Mouse (Mus musculus) forelimb bud, embryonic 11.5 days (tissue): ENCODE data around the gene Irx1.
A peak's percentile ranks its signal among the peaks of the same experiment; 100 is the strongest.

Experiments used
- DNase-seq: peaks from one replicate; pipeline ENCODE4 v3.0.0-alpha.2; 2012; ENCODE audit warnings: low read depth, low spot score

Irx1 gene

DNA sequence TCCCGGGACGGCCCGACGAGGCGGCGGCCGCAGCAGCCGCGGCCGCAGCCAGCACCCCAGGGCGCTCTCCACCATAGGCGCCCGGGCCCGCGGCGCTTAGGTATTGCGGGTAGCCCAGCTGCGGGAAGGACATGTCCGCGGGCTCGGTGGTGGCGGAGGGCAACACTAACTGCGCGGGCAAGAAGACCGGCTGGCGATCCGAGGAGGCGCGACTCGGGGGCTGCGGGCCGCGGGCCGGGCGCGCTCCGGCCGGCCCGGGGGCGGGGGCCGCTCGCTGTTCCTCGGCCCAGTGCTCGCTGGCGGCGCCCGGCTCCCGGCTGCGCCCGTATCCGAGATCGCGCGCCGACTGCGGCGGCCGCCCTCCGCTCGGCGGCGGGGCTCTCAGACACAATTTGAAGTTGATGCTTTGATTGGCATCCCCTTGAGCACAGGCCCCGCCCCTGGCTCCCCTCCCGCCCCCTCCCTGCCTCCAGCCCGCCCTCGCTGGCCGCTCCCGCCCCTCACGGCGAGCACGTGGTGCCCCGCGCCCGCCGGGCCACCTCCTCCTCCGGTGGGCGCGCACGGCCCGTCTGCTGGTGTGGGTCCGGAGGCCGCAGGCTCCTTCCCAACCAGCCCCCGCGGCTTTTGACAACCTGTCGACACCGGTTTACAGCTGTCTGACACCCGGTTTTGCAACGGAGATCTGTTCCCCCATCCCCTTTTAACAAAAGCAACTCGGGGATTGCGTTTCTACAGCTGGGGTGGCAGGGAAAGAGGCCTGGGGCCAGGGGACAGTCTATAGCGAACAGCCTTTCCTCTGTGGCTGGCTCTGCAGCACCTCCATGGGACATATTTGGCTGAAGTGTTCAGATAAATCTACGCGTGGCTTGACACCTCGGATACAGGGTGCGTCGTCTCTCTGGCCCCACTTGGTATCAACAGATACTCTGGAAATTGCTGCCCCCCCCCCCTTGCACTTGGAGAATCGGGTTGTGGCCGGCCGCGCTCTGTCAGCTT, at the start of gene Irx1:
Gene Irx1 (minus strand): TSS at position 368 of the 996 bp plus-strand sequence.
- peak; percentile 41 for DNase-seq

DNA sequence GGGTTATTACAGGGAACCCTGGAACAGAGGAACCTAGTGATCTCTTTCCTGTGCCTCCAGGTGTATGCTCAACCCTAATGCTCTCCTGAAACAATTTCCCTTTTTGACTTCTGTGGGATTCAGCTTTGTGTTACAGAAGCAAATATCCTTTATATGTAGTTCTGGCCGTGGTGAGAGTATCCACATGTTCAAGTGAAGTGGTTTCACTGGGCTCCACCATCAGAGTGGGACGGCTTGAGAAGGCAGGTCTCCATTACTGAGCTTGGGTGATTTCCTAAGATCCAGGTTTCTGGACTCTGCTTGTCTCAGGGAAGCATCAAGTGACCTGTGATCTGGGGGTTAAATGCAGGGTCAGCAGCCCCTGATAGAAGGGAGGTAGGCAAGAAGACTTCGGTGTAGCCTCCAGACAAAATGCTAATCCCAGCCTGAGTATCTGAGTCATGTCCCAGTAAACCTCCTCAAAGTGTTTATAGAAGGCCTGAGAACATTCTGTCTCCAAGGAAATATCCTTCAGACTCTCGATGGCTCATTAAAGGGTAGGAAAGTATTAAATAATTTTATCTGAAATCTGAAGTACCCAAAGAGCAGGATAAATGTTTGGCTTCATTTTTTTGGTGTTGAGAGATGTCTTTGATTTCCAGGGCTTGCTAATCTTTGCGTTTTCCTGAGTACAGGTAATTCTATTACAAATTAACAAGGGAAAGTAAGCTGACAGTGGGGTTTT, 16.6 kb upstream of the Irx1 start:
- DNase-seq, result no peak

- no peak for DNase-seq
Observed at GRCm38 (mm10) chr13:71975753-71976152, 12.2 kb upstream of the Irx1 start.

GRCm38 (mm10) chr13:71968286-71968685, 4.8 kb upstream of the Irx1 start:
- DNase-seq, result no peak

- DNase-seq, result no peak
Observed at GRCm38 (mm10) chr13:71967341-71968250, 4.1 kb upstream of the Irx1 start.

GRCm38 (mm10) chr13:71966631-71967030, 3.1 kb upstream of the Irx1 start:
- DNase-seq, result no peak

- no peak for DNase-seq
Observed at GRCm38 (mm10) chr13:71964366-71964765, 843 bp upstream of the Irx1 start.

GRCm38 (mm10) chr13:71962661-71963355, 715 bp downstream of the Irx1 start:
- DNase-seq, result no peak

DNA sequence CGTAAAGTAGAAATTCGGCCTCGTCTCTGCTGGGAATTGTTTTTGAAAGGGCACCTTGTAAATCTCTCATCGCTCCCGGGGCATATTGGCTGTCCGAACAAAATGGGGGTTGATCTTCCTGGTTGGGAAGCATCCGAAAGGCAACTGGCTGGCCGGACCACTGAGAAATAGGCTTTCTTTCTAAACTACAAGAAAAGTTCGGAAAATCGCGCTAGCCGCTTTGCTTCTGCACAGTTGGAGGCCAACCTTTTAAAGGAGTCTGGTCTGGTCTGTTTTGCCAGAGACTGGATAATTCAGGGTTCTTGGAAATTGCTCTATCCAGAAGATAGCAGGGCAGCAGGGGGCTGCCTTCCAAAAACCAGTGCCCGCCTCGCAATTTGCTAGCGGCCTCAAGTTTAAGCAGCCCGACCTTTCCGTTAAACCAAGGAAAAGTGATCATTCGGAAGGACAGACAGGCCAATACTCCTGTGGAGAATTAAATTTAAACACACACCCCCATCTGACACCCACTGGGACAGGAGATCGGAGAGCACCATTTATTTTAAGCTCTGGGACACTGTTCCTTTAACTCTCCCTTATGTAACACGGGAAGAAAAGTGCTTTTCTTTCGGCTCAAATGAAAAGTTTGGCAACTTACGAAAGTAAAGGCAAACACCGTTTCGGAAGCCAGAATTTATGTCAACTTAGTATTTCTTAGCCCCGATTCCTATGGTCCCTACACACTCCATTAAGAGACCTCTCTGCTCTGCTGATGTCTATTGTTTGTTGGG, 1.4 kb downstream of the Irx1 start:
- peak; percentile 40 for DNase-seq

GRCm38 (mm10) chr13:71960846-71961735, 2.4 kb downstream of the Irx1 start:
- no peak for DNase-seq

- no peak for DNase-seq
Observed at GRCm38 (mm10) chr13:71960277-71960672, 3.2 kb downstream of the Irx1 start.

DNA sequence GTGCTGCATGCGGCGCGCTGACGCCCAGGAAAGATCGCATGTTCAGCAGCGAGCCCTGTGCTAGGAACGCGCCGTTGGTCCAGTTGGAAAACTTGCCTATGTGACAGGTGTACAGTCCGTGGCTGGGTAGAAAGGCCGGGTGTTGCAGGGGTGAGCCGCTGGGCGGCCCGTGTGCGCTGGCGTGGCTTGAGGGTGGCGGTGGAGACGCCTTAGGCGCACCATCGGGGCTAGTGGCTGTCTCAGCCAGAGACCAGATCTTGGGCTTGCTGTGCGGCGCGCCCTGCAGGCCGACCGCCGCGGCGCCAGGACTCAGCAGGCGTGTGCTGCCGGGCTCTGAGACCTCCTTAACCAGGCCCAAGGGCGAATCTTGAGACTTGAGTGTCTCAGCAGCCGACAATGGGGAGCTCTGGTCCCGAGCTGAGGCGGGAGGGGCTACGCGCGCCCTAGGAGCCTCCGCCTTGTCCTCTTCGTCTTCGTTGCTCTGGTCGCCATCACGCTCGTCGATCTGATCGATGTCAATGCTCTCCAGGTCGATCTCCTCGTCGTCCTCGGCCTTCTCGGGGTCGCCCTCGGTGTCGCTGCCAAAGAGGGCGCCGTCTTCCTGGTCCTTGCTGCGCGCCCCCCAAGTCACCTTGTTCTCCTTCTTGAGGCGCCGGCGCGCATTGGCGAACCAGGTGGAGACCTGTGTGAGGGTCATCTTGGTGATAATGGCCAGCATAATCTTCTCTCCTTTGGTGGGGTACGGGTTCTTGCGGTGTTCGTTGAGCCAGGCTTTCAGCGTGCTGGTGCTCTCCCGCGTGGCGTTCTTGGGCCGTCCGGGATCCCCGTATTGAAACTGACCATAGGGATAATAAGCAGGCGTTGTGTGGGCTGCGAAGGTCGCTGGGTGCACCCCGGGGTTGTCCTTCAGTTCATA, 3.9 kb downstream of the Irx1 start:
- peak; percentile 28 for DNase-seq

- DNase-seq, result no peak
Observed at GRCm38 (mm10) chr13:71958651-71959050, 4.9 kb downstream of the Irx1 start.

DNA sequence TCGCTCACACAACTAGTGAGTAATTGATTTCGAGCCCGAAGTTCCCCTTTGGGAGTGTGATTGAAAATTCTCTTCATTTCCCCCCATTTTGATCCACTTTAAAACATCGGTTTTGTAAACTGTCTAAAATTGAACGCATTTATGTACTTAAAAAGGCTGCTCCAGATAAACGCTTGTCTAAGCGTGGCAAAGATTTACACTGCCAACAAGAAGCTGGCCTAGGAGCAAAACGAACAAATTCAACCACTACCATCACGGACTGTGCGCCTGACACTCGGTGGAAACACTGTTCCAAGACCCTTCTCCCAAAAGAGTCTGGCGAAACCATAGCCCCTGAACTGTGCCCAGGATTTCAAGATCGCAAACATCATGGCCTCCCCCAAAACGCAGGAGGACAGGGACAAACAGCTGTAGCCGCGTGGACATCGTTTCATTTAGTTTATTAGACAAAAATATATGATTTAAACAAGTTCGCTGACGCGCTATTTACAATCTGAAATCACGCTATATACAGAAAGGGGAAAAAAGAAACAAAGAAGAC, 5.6 kb downstream of the Irx1 start:
- no peak for DNase-seq

DNA sequence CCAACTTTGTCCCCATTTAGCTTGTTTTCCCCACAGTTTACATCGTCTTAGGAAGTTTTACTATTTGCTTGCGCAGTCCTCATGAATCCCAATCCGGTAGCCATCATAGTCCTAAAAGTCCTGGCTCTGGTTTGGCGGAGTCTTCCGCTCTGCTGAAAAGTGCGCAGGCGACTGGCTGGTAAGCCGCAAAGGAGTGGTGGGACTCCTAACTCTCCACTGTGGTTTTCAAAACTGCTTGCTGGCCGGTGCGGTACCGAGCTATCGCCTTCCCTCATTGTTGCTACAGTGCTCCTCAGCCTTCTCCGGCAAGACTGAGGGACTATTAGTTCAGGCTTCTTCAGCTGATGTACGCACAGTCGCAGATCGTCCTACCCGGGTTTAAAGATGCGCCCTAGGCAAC, 6.4 kb downstream of the Irx1 start:
- DNase-seq, result no peak

- no peak for DNase-seq
Observed at GRCm38 (mm10) chr13:71956481-71956880, 7.0 kb downstream of the Irx1 start.

DNA sequence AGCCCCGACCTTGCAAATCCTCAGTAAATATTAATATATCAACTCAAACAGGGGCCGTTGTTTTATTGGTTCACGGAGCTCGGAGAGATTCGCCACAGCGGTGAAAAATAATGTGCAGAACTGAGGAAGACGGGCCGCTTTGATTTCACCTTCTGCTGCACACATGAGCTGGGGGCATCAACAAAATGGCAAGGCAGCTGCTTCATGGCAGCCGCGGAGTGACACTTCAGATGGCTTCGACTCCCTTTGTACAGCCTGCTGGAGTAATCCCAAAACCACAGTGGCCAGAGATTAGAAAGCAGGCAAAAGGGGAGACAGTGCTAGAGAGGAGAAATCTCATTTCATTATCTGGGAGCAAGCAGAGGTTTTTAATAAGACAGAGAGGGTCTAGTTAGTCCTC, 11.6 kb downstream of the Irx1 start:
- DNase-seq, result no peak

- no peak for DNase-seq
Observed at GRCm38 (mm10) chr13:71949859-71950258, 13.7 kb downstream of the Irx1 start.
